Mouse (Mus musculus): ENCODE results near the gene Ncbp2. TPM values are rescaled to one million over a fixed set of nuclear protein-coding genes. Genes with fewer than 3 reads are reported as not detected.
"Not testable (repeated sequence)": the region's sequence is repeated elsewhere in the genome, so short reads cannot be mapped to it uniquely, and the experiment has no call there.

The Ncbp2 gene
- polyA plus RNA-seq, 1 experiment from 2014 or later, result 98.9 TPM

- no peak for ATAC-seq (replicated peaks)
- WGBS, result 74% methylated on average over 6 of the region's 6 CpGs
- Histone ChIP-seq H3K27me3 (replicated peaks) (peaks cover 3% of the 10 kb centered on the region; the same call in 1 of the 2 replicates), H3K4me2 (no peak overlapping the region), H3K27ac (no peak overlapping the region), H3K36me3 (replicated peaks) (no peaks in the 10 kb centered on the region), H3K9ac (no peak overlapping the region), H3K9me3 (no peaks in the 10 kb centered on the region), H3K4me1 (peaks cover 19% of the 10 kb centered on the region), H3K4me3 (no peak overlapping the region)
These were observed 9.5 kb upstream of the Ncbp2 start for GRCm38 (mm10) chr16:31938856-31939255.

GRCm38 (mm10) chr16:31940586-31940985 is 7.7 kb upstream of the Ncbp2 start:
- Histone ChIP-seq H3K27ac (no peak overlapping the region), H3K4me3 (no peak overlapping the region), H3K9me3 (no peaks in the 10 kb centered on the region), H3K36me3 (replicated peaks) (0 out of 2 replicates have a peak, but pooled peaks cover 3% of the 10 kb centered on the region), H3K4me1 (peaks cover 19% of the 10 kb centered on the region), H3K9ac (no peak overlapping the region), H3K4me2 (no peak overlapping the region), H3K27me3 (replicated peaks) (peaks cover 2% of the 10 kb centered on the region; the same call in 1 of the 2 replicates)
- no peak for ATAC-seq (replicated peaks)
- WGBS, result 69% methylated on average over 2 of the region's 2 CpGs

GRCm38 (mm10) chr16:31943980-31944379 is 4.3 kb upstream of the Ncbp2 start:
- ATAC-seq (replicated peaks), result no peak
- no peaks in the 10 kb centered on the region for H3K9me3 ChIP-seq
- no peak overlapping the region for H3K4me3 ChIP-seq
- H3K4me2 ChIP-seq, result no peak overlapping the region
- H3K4me1 ChIP-seq, result peaks cover 42% of the 10 kb centered on the region
- no peak overlapping the region for H3K27ac ChIP-seq
- H3K9ac ChIP-seq, result peak overlapping the region; percentile 4; the same call in 1 of the 2 replicates
- 0 out of 2 replicates have a peak, but pooled peaks cover 3% of the 10 kb centered on the region for H3K36me3 ChIP-seq (replicated peaks)
- WGBS, result 5% methylated on average over 10 of the region's 10 CpGs
- no peaks in the 10 kb centered on the region; the same call in 1 of the 2 replicates for H3K27me3 ChIP-seq (replicated peaks)

GRCm38 (mm10) chr16:31944698-31945255 is 3.5 kb upstream of the Ncbp2 start:
- 0 out of 2 replicates have a peak, but pooled peaks cover 3% of the 10 kb centered on the region for H3K36me3 ChIP-seq (replicated peaks)
- no peak overlapping the region for H3K4me2 ChIP-seq
- H3K9ac ChIP-seq, result no peak overlapping the region
- peaks cover 50% of the 10 kb centered on the region for H3K4me1 ChIP-seq
- 90% methylated on average over 12 of the region's 12 CpGs for WGBS
- ATAC-seq (replicated peaks), result no peak
- no peaks in the 10 kb centered on the region for H3K9me3 ChIP-seq
- no peaks in the 10 kb centered on the region; the same call in 1 of the 2 replicates for H3K27me3 ChIP-seq (replicated peaks)
- H3K4me3 ChIP-seq, result no peak overlapping the region
- no peak overlapping the region for H3K27ac ChIP-seq

- ATAC-seq (replicated peaks), result no peak
- H3K27me3 ChIP-seq (replicated peaks), result no peaks in the 10 kb centered on the region; the same call in 1 of the 2 replicates
- 90% methylated on average over 6 of the region's 6 CpGs for WGBS
- H3K9ac ChIP-seq, result no peak overlapping the region
- H3K4me3 ChIP-seq, result no peak overlapping the region
- no peak overlapping the region for H3K27ac ChIP-seq
- no peaks in the 10 kb centered on the region for H3K9me3 ChIP-seq
- H3K4me2 ChIP-seq, result no peak overlapping the region; the same call in 1 of the 2 replicates
- peaks cover 53% of the 10 kb centered on the region for H3K4me1 ChIP-seq
- 0 out of 2 replicates have a peak, but pooled peaks cover 3% of the 10 kb centered on the region for H3K36me3 ChIP-seq (replicated peaks)
These were observed 2.9 kb upstream of the Ncbp2 start for GRCm38 (mm10) chr16:31945372-31945771.

- H3K4me1 ChIP-seq, result peaks cover 53% of the 10 kb centered on the region
- H3K27me3 ChIP-seq (replicated peaks); ATAC-seq (replicated peaks); H3K4me2 ChIP-seq; H3K9ac ChIP-seq; H3K27ac ChIP-seq; H3K9me3 ChIP-seq; H3K36me3 ChIP-seq (replicated peaks); H3K4me3 ChIP-seq: not testable (repeated sequence)
- WGBS, result 89% methylated on average over 6 of the region's 6 CpGs
These were observed 2.3 kb upstream of the Ncbp2 start for GRCm38 (mm10) chr16:31945986-31946385.

GRCm38 (mm10) chr16:31947333-31947732 is 980 bp upstream of the Ncbp2 start:
- peaks cover 53% of the 10 kb centered on the region for H3K4me1 ChIP-seq
- H3K4me2 ChIP-seq, result peak overlapping the region; percentile 85
- 0 out of 2 replicates have a peak, but pooled peaks cover 3% of the 10 kb centered on the region for H3K36me3 ChIP-seq (replicated peaks)
- peak overlapping the region; percentile 69 for H3K9ac ChIP-seq
- WGBS, result 37% methylated on average over 8 of the region's 8 CpGs
- no peaks in the 10 kb centered on the region for H3K9me3 ChIP-seq
- H3K27ac ChIP-seq, result peak overlapping the region; percentile 85; the same call in 1 of the 2 replicates
- H3K4me3 ChIP-seq, result peak overlapping the region; percentile 69
- no peak for ATAC-seq (replicated peaks)
- no peaks in the 10 kb centered on the region for H3K27me3 ChIP-seq (replicated peaks)

- WGBS, result 0% methylated on average over 37 of the region's 38 CpGs
- peak overlapping the region; percentile 69 for H3K4me3 ChIP-seq
- H3K27ac ChIP-seq, result peak overlapping the region; percentile 85
- H3K27me3 ChIP-seq (replicated peaks), result no peaks in the 10 kb centered on the region
- 0 out of 2 replicates have a peak, but pooled peaks cover 3% of the 10 kb centered on the region for H3K36me3 ChIP-seq (replicated peaks)
- ATAC-seq (replicated peaks), result no peak
- H3K9ac ChIP-seq, result peak overlapping the region; percentile 69
- H3K4me2 ChIP-seq, result peak overlapping the region; percentile 85
- H3K4me1 ChIP-seq, result peaks cover 53% of the 10 kb centered on the region
- H3K9me3 ChIP-seq, result no peaks in the 10 kb centered on the region
These were observed 404 bp upstream of the Ncbp2 start for GRCm38 (mm10) chr16:31947901-31948316.

- peaks cover 50% of the 10 kb centered on the region for H3K36me3 ChIP-seq (replicated peaks)
- H3K27ac ChIP-seq, result no peak overlapping the region
- H3K4me3 ChIP-seq, result no peak overlapping the region
- no peak for ATAC-seq (replicated peaks)
- no peaks in the 10 kb centered on the region for H3K27me3 ChIP-seq (replicated peaks)
- H3K9ac ChIP-seq, result no peak overlapping the region
- no peak overlapping the region for H3K4me2 ChIP-seq
- 87% methylated on average over 7 of the region's 7 CpGs for WGBS
- H3K9me3 ChIP-seq, result no peaks in the 10 kb centered on the region
- H3K4me1 ChIP-seq, result no peaks in the 10 kb centered on the region
These were observed 14.9 kb downstream of the Ncbp2 start for GRCm38 (mm10) chr16:31963224-31963623.

GRCm38 (mm10) chr16:31975258-31975657 is 26.9 kb downstream of the Ncbp2 start:
- H3K9ac ChIP-seq, result no peak overlapping the region
- peaks cover 17% of the 10 kb centered on the region for H3K36me3 ChIP-seq (replicated peaks)
- 93% methylated on average over 4 of the region's 4 CpGs for WGBS
- no peak overlapping the region for H3K4me2 ChIP-seq
- H3K9me3 ChIP-seq, result no peaks in the 10 kb centered on the region
- H3K4me1 ChIP-seq, result no peaks in the 10 kb centered on the region
- no peak overlapping the region for H3K4me3 ChIP-seq
- ATAC-seq (replicated peaks), result no peak
- H3K27me3 ChIP-seq (replicated peaks), result no peaks in the 10 kb centered on the region
- H3K27ac ChIP-seq, result no peak overlapping the region

GRCm38 (mm10) chr16:31979501-31979900 is 31.2 kb downstream of the Ncbp2 start:
- no peak overlapping the region for H3K4me2 ChIP-seq
- no peaks in the 10 kb centered on the region for H3K27me3 ChIP-seq (replicated peaks)
- no peak overlapping the region for H3K9ac ChIP-seq
- ATAC-seq (replicated peaks), result no peak
- H3K36me3 ChIP-seq (replicated peaks), result peaks cover 22% of the 10 kb centered on the region
- no peaks in the 10 kb centered on the region for H3K4me1 ChIP-seq
- WGBS, result 97% methylated on average over 3 of the region's 3 CpGs
- no peaks in the 10 kb centered on the region for H3K9me3 ChIP-seq
- no peak overlapping the region for H3K4me3 ChIP-seq
- no peak overlapping the region for H3K27ac ChIP-seq

- H3K36me3 ChIP-seq (replicated peaks), result peaks cover 22% of the 10 kb centered on the region
- H3K27ac ChIP-seq, result no peak overlapping the region
- H3K4me2 ChIP-seq, result no peak overlapping the region
- 81% methylated on average over 5 of the region's 5 CpGs for WGBS
- no peaks in the 10 kb centered on the region for H3K27me3 ChIP-seq (replicated peaks)
- no peaks in the 10 kb centered on the region for H3K4me1 ChIP-seq
- H3K4me3 ChIP-seq, result no peak overlapping the region
- H3K9me3 ChIP-seq, result no peaks in the 10 kb centered on the region
- no peak for ATAC-seq (replicated peaks)
- H3K9ac ChIP-seq, result no peak overlapping the region
These were observed 32.6 kb downstream of the Ncbp2 start for GRCm38 (mm10) chr16:31980946-31981345.

- Histone ChIP-seq H3K27me3 (replicated peaks) (no peaks in the 10 kb centered on the region), H3K36me3 (replicated peaks) (peaks cover 16% of the 10 kb centered on the region; the same call in 1 of the 2 replicates), H3K4me2 (no peak overlapping the region), H3K9me3 (no peaks in the 10 kb centered on the region), H3K4me1 (no peaks in the 10 kb centered on the region), H3K4me3 (no peak overlapping the region), H3K9ac (no peak overlapping the region), H3K27ac (no peak overlapping the region)
- no peak for ATAC-seq (replicated peaks)
- WGBS, result 30% methylated on average over 1 of the region's 1 CpGs
These were observed 43.7 kb downstream of the Ncbp2 start for GRCm38 (mm10) chr16:31992039-31992438.

Measured in midbrain, embryonic 15.5 days (tissue).